14 mouse cellular contexts compared by ENCODE assay signal in the genomic region with DNA sequence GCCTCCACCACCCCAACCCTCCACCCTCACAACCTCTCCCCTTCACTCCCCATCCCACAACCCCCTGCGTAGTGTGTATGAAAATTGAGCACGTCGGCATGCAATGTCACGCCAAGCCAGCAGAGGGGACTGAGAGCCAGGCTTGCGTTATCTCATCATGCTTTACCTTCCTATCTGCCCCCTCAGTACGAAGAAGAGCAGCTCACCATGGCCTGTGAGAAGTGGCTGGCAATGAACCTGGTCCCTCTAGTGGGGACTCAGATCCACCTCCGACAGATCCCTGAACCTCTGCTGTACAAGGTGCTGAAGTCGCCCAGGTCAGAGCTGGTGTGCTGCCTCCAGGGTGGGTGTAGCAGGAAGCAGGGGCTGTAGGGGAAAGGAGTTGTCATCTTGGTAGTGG. TPM values are rescaled to one million over a fixed set of nuclear protein-coding genes. Genes with fewer than 3 reads are reported as not detected.
DNase-seq lines count a peak whose midpoint lies in the region; ATAC-seq and TF ChIP-seq lines count a peak whose summit lies in the region.
"Had no signal": no experiment of that assay in that cellular context is flagged by ENCODE, and none has a peak within 500 bp of the region (broad histone marks: within the 10 kb centered on the region; RNA-seq: fewer than 3 reads in every experiment).

No protein-coding gene starts in this region.

- H3K4me3 ChIP-seq in heart, postnatal 0 days (ENCODE audit: low read depth, low read length), result no peak overlapping the region
- H3K4me3 ChIP-seq in heart, adult 2 months, result no peak overlapping the region
- H3K4me3 ChIP-seq in testis, adult 2 months (ENCODE audit: control insufficient read depth, low read depth, low read length), result no peak overlapping the region
- H3K4me3 ChIP-seq: neural tube, embryonic 13.5 days had no signal

- H3K4me1 ChIP-seq in heart, postnatal 0 days (ENCODE audit: control insufficient read depth, insufficient read depth), result no peaks in the 10 kb centered on the region
- no peaks in the 10 kb centered on the region for H3K4me1 ChIP-seq in heart, adult 2 months (ENCODE audit: control insufficient read depth, insufficient read depth, low read length)
- no peaks in the 10 kb centered on the region for H3K4me1 ChIP-seq in testis, adult 2 months (ENCODE audit: control insufficient read depth, insufficient read depth, low read length)
- H3K4me1 ChIP-seq: neural tube, embryonic 13.5 days had no signal

- no peak for DNase-seq in heart, postnatal 0 days (ENCODE audit: low spot score)
- no peak for DNase-seq in heart, adult 2 months
- DNase-seq in testis, postnatal 14 days (ENCODE audit: low spot score), result no peak
- DNase-seq in thymus, postnatal 36 days, result peak; percentile 17 to 31
- DNase-seq in right cerebral cortex, postnatal 4 days, result no peak
- no peak for DNase-seq in left cerebral cortex, postnatal 4 days
- DNase-seq: B cell, adult 2 months; cerebellum, adult 9-10 months; gastrocnemius, postnatal 10 days had no signal

- no peak for TF ChIP-seq POLR2A in heart, adult 2 months (IDR thresholded peaks at IDR 0.05; ENCODE audit: insufficient read depth, low read depth, low read length)
- no peak for TF ChIP-seq POLR2A in testis, adult 2 months (IDR thresholded peaks at IDR 0.05; ENCODE audit: control insufficient read depth, low read depth, low read length)

- H3K9ac ChIP-seq in heart, postnatal 0 days (replicated peaks; ENCODE audit: low read depth, low read length), result no peak overlapping the region
- no peak overlapping the region for H3K9ac ChIP-seq in heart, adult 2 months (ENCODE audit: low read depth, low read length)
- H3K9ac ChIP-seq: neural tube, embryonic 13.5 days had no signal

- intact Hi-C loops in heart, adult 2 months (cut with DNase I), result no loop called here
- intact Hi-C loops in left cerebral cortex, postnatal 4 days (cut with DNase I), result no loop called here

- WGBS in heart, postnatal 0 days, result 63% methylated on average over 8 of the region's 8 CpGs
- WGBS in heart, adult 2 months, result 78% methylated on average over 8 of the region's 8 CpGs

- no peaks in the 10 kb centered on the region for H3K36me3 ChIP-seq in heart, postnatal 0 days (replicated peaks; ENCODE audit: control insufficient read depth, insufficient read depth, low read length)
- no peaks in the 10 kb centered on the region for H3K36me3 ChIP-seq in heart, adult 2 months (ENCODE audit: control insufficient read depth, insufficient read depth, low read length)
- H3K36me3 ChIP-seq in testis, adult 2 months (ENCODE audit: control insufficient read depth, insufficient read depth, low read length), result no peaks in the 10 kb centered on the region; the same call in 1 of the 2 replicates
- H3K36me3 ChIP-seq: neural tube, embryonic 13.5 days had no signal

- H3K79me2 ChIP-seq in heart, adult 2 months (replicated peaks; ENCODE audit: control insufficient read depth, insufficient read depth, low read length), result no peaks in the 10 kb centered on the region

- H3K4me2 ChIP-seq in heart, postnatal 0 days (ENCODE audit: low read depth, low read length), result no peak overlapping the region
- H3K4me2 ChIP-seq: neural tube, embryonic 13.5 days had no signal

- no peaks in the 10 kb centered on the region for H3K27me3 ChIP-seq in heart, postnatal 0 days (ENCODE audit: control insufficient read depth, insufficient read depth, low read length)
- H3K27me3 ChIP-seq in heart, adult 2 months (ENCODE audit: control insufficient read depth, insufficient read depth, low read length), result no peaks in the 10 kb centered on the region
- H3K27me3 ChIP-seq in testis, adult 2 months (ENCODE audit: control insufficient read depth, insufficient read depth, low read length), result no peaks in the 10 kb centered on the region
- H3K27me3 ChIP-seq: neural tube, embryonic 13.5 days had no signal

- no peaks in the 10 kb centered on the region for H3K9me3 ChIP-seq in heart, postnatal 0 days (replicated peaks; ENCODE audit: control insufficient read depth, low read length)
- H3K9me3 ChIP-seq: neural tube, embryonic 13.5 days had no signal

- no peak for ATAC-seq in heart, postnatal 0 days (ENCODE audit: insufficient read depth, low read depth)
- peak; percentile 18 for ATAC-seq in inflammation-experienced regulatory T-cells, adult 6 months

- TF ChIP-seq EP300 in heart, postnatal 0 days (IDR thresholded peaks at IDR 0.05; ENCODE audit: low read depth), result no peak
- no peak for TF ChIP-seq EP300 in heart, adult 2 months (IDR thresholded peaks at IDR 0.05; ENCODE audit: insufficient read depth, low read depth, low read length)

- H3K27ac ChIP-seq in heart, postnatal 0 days (ENCODE audit: low read depth), result no peak overlapping the region
- no peak overlapping the region for H3K27ac ChIP-seq in heart, adult 2 months
- no peak overlapping the region for H3K27ac ChIP-seq in testis, adult 2 months (ENCODE audit: control insufficient read depth, insufficient read depth, low read depth, low read length)
- H3K27ac ChIP-seq: neural tube, embryonic 13.5 days had no signal

- peak; percentile 6; the same call in 1 of the 2 replicates for TF ChIP-seq CTCF in heart, postnatal 0 days (IDR thresholded peaks at IDR 0.05; ENCODE audit: low read depth)
- no peak for TF ChIP-seq CTCF in heart, adult 2 months (IDR thresholded peaks at IDR 0.05)
- peak; percentile 17; the same call in 1 of the 2 replicates for TF ChIP-seq CTCF in testis, adult 2 months (IDR thresholded peaks at IDR 0.05; ENCODE audit: control insufficient read depth, insufficient read depth, insufficient replicate concordance, low read depth, low read length)

RNA-seq across cellular contexts. Expression of a gene that starts 22.9 kb away (rescaled TPM):
- total RNA-seq in heart, postnatal 0 days (2014; rRNA removed; ENCODE audit: low replicate concordance), result not detected in 2 replicates
- 0.12 and 0.25 TPM in 2 replicates for polyA plus RNA-seq in heart, postnatal 0 days (2015; fragmentation: Nextera tagmentation; extraction: Ambion mirVana)
- total RNA-seq in heart, adult 2 months (2021), result not detected
- 0.18 and 0.20 TPM in 2 replicates for polyA plus RNA-seq in heart, adult 2 months (2012; rRNA removed)
- polyA plus RNA-seq in testis, adult 2 months (2012; rRNA removed), result 254 and 255 TPM in 2 replicates
- polyA plus RNA-seq in inflammation-experienced regulatory T-cells, adult 6 months (2017; shearing (Covaris generic)), result 1 to 10 TPM; 2.1 to 7.9 (median 7.2) TPM
- under 1 TPM in 1 of 2 experiments, not detected in 1; 0.34 TPM for total RNA-seq in left cerebral cortex, postnatal 4 days (2021)
- total RNA-seq: adrenal gland, adult 18-20 months had no signal
- polyA plus RNA-seq: limb, embryonic 11.5 days had no signal

Comparison
In these comparisons a context has a peak if more than half of its experiments do, and no peak if none do; other contexts are left out.
1. DNase-seq: peak in thymus, postnatal 36 days (2 of 2); none in heart, postnatal 0 days (single experiment), heart, adult 2 months (0 of 2), testis, postnatal 14 days (single experiment), right cerebral cortex, postnatal 4 days (single experiment) and left cerebral cortex, postnatal 4 days (single experiment).
2. RNA of a gene that starts 22.9 kb away (polyA plus RNA-seq): 254 to 255 TPM in testis, adult 2 months; 2.1 to 7.9 TPM in inflammation-experienced regulatory T-cells, adult 6 months, 0.12 to 0.25 TPM in heart, postnatal 0 days and 0.18 to 0.20 TPM in heart, adult 2 months; every median in the first group is over 10 times any median in the second.